Mouse (Mus musculus) lung, embryonic 16.5 days (tissue): ENCODE results near the gene Hacl1. TPM values are rescaled to one million over a fixed set of nuclear protein-coding genes. Genes with fewer than 3 reads are reported as not detected.

Source experiments
- ATAC-seq: fragments of 200-750 bp; cut with Nextera tagmentation; 2 replicates; pipeline ENCODE4 v1.8.0; 2017; ENCODE audit warnings: low read depth, mild to moderate bottlenecking, moderate library complexity
- H3K27ac ChIP-seq: fragments of 300-500 bp; sonication (generic); 2 replicates; pipeline ENCODE4 v1.5.1; 2014; ENCODE audit warnings: mild to moderate bottlenecking, control low read depth, low read length
- H3K27me3 ChIP-seq: fragments of 300-500 bp; sonication (generic); 2 replicates; pipeline ENCODE4 v1.6.1; 2014; ENCODE audit warnings: low read depth, low read length, mixed read lengths; ENCODE audit not compliant: control insufficient read depth, insufficient read depth
- H3K36me3 ChIP-seq: fragments of 300-500 bp; sonication (generic); 2 replicates; pipeline ENCODE4 v1.6.1; 2014; ENCODE audit warnings: low read length; ENCODE audit not compliant: control insufficient read depth, insufficient read depth
- H3K4me1 ChIP-seq: fragments of 300-500 bp; sonication (generic); replicated peaks from 2 replicates; pipeline ENCODE4 v1.6.1; 2014; ENCODE audit warnings: low read length, mixed read lengths; ENCODE audit not compliant: control insufficient read depth, insufficient read depth
- H3K4me2 ChIP-seq: fragments of 300-500 bp; sonication (generic); 2 replicates; pipeline ENCODE4 v1.6.1; 2014; ENCODE audit warnings: low read depth, low read length, control low read depth
- H3K4me3 ChIP-seq: fragments of 300-500 bp; sonication (generic); 2 replicates; pipeline ENCODE4 v1.5.1; 2014; ENCODE audit warnings: mild to moderate bottlenecking, low read length, control low read depth
- H3K9ac ChIP-seq: fragments of 300-500 bp; sonication (generic); 2 replicates; pipeline ENCODE4 v1.6.1; 2014; ENCODE audit warnings: low read length, control low read depth
- H3K9me3 ChIP-seq: fragments of 300-500 bp; sonication (generic); 2 replicates; pipeline ENCODE4 v1.6.1; 2016; ENCODE audit warnings: low read length; ENCODE audit not compliant: control insufficient read depth
- WGBS: fragments of 180-500 bp; shearing (Covaris S2); extraction: QIAGEN DNeasy Blood & Tissue Kit; methylation state at CpG from one replicate; pipeline ENCODE4 v1.1.7; 2014; 5-methylcytosine and 5-hydroxymethylcytosine counted together
- polyA plus RNA-seq: library from polyadenylated mRNA; unstranded; fragments of >200 nt; fragmentation: Nextera tagmentation; extraction: Ambion mirVana; gene quantifications from 2 replicates; pipeline ENCODE4 v1.2.1, GENCODE M21; 2015

Hacl1 gene
- polyA plus RNA-seq, 1 experiment from 2014 or later: 11.4 TPM

DNA sequence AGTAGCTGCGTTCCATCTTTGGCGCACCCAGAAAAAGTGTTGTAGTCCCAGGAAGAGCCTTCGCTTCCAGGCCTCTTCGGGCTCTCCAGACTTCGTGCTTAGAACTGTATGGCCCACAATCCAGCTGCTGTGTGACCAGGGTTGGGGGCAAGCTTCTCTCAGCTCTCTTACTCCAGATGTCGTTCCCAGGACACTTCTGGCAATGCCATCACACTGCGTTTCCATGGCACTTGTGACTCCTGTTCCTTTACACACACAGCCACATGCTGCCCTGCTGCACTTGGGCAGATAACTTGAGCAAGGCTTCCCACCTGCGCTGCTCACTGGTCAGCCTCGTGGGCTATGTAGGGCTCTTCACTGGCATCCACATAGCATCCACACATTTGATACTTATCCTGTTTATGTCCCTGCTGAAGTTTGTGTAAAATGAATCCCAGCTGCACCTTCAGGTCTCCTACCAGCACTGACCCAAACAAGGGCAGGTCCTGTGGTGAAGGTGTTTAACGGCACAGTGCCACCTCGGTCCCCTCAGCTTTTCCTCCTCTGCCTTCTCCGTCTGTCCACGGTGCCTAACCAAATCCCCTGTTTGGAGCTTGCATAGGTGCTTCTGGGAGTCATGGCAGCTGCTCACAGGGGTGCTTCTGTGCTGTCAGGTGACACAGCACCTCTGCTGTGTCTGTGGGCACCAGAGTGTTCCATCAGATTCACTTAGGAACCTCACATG is 22.5 kb upstream of the Hacl1 start:
- H3K9ac ChIP-seq: no peak overlapping the region
- H3K4me3 ChIP-seq: no peak overlapping the region
- no peak for ATAC-seq
- H3K36me3 ChIP-seq: peaks cover 5% of the 10 kb centered on the region
- H3K9me3 ChIP-seq: no peaks in the 10 kb centered on the region
- no peaks in the 10 kb centered on the region for H3K27me3 ChIP-seq
- H3K27ac ChIP-seq: peak overlapping the region; percentile 96
- WGBS: 73% methylated on average over 13 of the region's 13 CpGs
- no peak overlapping the region for H3K4me2 ChIP-seq
- H3K4me1 ChIP-seq: peaks cover 52% of the 10 kb centered on the region

GRCm38 (mm10) chr14:31662555-31663211 is 21.6 kb upstream of the Hacl1 start:
- peak overlapping the region; percentile 48 for H3K4me3 ChIP-seq
- H3K9me3 ChIP-seq: no peaks in the 10 kb centered on the region
- H3K4me2 ChIP-seq: peak overlapping the region; percentile 81
- peak; percentile 67 for ATAC-seq
- 25% methylated on average over 9 of the region's 9 CpGs for WGBS
- H3K9ac ChIP-seq: peak overlapping the region; percentile 69
- peaks cover 52% of the 10 kb centered on the region for H3K4me1 ChIP-seq
- no peaks in the 10 kb centered on the region for H3K27me3 ChIP-seq
- peak overlapping the region; percentile 96 for H3K27ac ChIP-seq
- H3K36me3 ChIP-seq: peaks cover 5% of the 10 kb centered on the region

DNA sequence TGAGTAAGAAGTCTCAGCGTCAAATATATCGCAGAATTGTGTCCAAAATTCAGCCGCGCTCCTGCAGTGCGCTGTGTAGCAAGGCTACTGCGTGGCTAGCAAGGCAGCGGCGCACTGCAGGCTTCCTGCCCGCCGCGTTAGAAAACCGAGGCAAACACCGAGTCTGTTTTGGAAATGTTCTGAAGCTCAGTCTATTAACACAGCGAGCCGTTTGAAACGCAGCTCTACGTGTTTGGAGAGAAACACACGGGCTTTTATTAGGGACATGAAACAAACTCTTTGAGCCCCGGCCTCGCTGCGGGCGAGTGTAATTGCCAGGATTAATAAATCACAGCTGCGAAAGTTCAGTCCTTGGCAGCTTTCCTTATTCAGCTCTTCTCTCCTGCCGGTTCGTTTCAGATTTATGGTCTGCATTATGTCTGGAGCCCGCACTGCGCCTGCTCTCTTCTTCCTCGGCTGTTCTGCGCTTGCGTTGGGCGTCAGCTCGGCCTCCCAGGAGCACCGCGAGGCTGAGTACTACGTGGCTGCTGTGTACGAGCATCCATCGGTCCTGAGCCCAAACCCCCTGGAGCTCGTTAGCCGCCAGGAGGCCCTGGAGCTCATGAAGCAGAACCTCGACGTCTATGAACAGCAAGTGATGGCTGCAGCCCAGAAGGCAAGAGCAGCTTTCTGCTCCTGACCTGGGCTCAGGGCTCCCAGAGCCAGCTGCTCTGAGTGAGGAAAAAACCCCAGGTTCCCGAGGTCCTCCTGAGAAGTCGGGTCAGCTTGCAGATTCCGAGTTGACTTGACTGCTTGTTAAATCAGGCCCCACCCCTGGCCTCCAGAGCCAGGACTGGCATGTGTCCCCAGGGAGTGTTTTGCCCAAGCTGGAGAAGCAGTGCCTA is 20.8 kb upstream of the Hacl1 start:
- Histone ChIP-seq H3K9me3 (no peaks in the 10 kb centered on the region), H3K27ac (peak overlapping the region; percentile 96), H3K27me3 (no peaks in the 10 kb centered on the region), H3K36me3 (peaks cover 1% of the 10 kb centered on the region; the same call in 1 of the 2 replicates), H3K4me3 (peak overlapping the region; percentile 48), H3K9ac (peak overlapping the region; percentile 69), H3K4me1 (peaks cover 57% of the 10 kb centered on the region), H3K4me2 (peak overlapping the region; percentile 81)
- ATAC-seq: peak; percentile 87
- 4% methylated on average over 44 of the region's 44 CpGs for WGBS

DNA sequence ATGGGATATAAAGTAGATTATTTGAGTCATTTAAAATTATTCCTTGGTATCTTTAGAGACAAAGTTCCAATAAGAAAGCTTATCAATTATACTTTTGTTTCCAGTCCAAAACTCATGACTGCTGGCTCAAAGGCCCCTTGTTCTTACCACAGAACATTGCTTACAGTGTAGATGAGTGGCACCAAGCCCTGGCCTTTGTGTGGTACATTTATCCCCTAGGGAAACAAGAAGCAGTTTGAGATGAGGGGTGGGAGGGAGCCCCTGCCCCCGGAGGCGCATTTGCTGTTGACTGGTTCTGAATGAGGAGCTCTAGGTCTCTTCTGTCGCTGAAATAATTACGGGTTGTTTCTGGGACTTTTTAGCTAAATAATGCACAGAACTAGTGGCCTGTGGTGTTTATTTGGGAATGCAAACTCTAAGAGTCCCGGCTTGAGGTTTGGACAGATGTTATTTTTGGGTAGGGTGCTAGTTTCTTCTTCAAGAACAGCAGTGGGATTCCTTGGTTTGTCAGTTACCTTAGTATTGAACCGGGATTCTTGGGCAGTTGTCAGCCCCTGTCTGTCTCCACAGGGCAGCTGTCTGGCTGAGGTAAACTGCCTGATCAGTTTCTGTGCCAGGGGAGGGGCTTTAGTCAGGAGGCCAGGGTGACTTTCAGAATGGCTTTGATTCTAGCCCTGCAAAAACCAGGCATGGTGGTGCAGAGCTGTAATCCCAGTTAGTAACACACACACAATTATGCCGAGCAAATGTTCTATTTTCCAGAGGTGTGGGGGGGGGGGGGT is 19.4 kb upstream of the Hacl1 start:
- H3K4me1 ChIP-seq: peaks cover 56% of the 10 kb centered on the region
- 0 out of 2 replicates have a peak overlapping the region, but pooled peaks have one; percentile 10 for H3K9ac ChIP-seq
- no peak overlapping the region for H3K4me2 ChIP-seq
- peak overlapping the region; percentile 21 for H3K27ac ChIP-seq
- no peak for ATAC-seq
- H3K36me3 ChIP-seq: no peaks in the 10 kb centered on the region
- H3K9me3 ChIP-seq: no peaks in the 10 kb centered on the region
- WGBS: 76% methylated on average over 7 of the region's 7 CpGs
- no peak overlapping the region for H3K4me3 ChIP-seq
- H3K27me3 ChIP-seq: no peaks in the 10 kb centered on the region

DNA sequence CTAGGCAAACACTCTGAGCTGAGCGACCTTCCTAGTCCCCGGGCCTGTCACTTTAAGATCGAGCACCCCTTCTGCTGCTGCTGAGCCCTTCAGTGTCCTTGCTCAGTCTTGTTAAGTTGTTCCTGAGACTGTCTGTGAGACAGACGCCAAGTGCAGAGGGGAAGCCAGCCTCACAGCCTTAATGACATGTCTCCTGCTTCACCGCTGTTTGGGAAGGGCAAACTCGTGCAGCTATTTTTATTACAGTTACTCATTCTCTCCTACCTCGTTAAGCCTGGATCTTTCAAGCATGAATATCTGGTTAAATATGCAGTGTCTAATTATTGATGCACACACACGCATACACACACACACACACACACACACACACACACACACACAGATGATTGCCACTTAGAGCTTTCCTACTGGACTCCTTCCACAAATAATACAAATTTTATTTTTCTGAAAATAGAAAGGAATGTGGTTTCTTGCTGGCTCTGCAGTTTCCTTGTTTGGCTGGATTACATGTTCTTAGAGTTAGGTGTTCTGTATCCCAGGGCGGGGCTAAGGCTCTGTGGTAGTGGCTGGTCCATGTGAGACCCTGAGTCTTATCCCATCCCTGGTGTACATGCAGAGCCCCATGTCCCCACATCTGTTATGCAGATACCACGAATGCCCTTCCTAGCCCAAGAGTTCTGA is 18.6 kb upstream of the Hacl1 start:
- ATAC-seq: no peak

DNA sequence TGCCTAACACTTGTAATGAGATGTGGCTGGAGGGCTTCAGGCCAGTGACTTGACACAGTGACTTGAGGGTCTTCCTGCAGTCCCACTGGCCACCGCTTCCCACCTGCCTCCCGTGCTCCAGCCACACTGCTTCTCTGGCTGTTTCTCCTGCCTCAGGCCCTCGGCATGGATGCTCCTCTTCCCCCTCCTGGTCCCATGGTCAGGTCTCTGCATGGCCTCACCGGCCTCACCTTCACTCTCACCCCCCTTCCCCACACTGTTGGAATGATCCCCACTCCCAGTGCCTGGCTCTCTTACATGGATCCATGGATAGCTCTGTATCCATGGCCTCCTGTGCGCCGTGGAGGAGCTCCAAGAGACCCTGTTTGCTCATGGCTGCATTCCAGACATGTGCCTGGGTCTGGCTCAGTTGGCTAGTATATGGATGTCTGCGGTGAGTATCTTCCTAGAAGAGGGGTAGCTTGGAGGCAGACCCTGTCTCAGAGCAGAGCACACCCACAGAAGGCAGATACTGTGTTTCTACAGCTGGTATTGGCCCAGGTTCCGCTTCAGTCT is 17.1 kb upstream of the Hacl1 start:
- H3K27ac ChIP-seq: no peak overlapping the region
- 86% methylated on average over 8 of the region's 8 CpGs for WGBS
- H3K36me3 ChIP-seq: no peaks in the 10 kb centered on the region
- no peak overlapping the region for H3K9ac ChIP-seq
- no peak for ATAC-seq
- no peaks in the 10 kb centered on the region for H3K27me3 ChIP-seq
- H3K4me3 ChIP-seq: no peak overlapping the region
- H3K9me3 ChIP-seq: no peaks in the 10 kb centered on the region
- H3K4me2 ChIP-seq: no peak overlapping the region
- H3K4me1 ChIP-seq: peaks cover 33% of the 10 kb centered on the region

More for the DNA sequence above, 18.6 kb upstream of the Hacl1 start:
- no peak overlapping the region for H3K9ac ChIP-seq
- no peaks in the 10 kb centered on the region for H3K9me3 ChIP-seq
- H3K27me3 ChIP-seq: no peaks in the 10 kb centered on the region
- no peak overlapping the region for H3K4me3 ChIP-seq
- H3K36me3 ChIP-seq: no peaks in the 10 kb centered on the region
- H3K27ac ChIP-seq: peak overlapping the region; percentile 48; the same call in 1 of the 2 replicates
- peaks cover 47% of the 10 kb centered on the region for H3K4me1 ChIP-seq
- H3K4me2 ChIP-seq: no peak overlapping the region
- WGBS: 54% methylated on average over 10 of the region's 10 CpGs

GRCm38 (mm10) chr14:31656857-31657645 is 16.0 kb upstream of the Hacl1 start:
- Histone ChIP-seq H3K9me3 (no peaks in the 10 kb centered on the region), H3K4me1 (peaks cover 22% of the 10 kb centered on the region), H3K4me3 (no peak overlapping the region), H3K36me3 (no peaks in the 10 kb centered on the region), H3K27ac (no peak overlapping the region), H3K27me3 (no peaks in the 10 kb centered on the region), H3K9ac (no peak overlapping the region), H3K4me2 (no peak overlapping the region)
- ATAC-seq: 0 out of 2 replicates have a peak, but pooled peaks have one; percentile 8
- WGBS: 20% methylated on average over 5 of the region's 5 CpGs
